Mouse (Mus musculus) forebrain, embryonic 13.5 days (tissue): ENCODE measurements around the gene Tmem262. TPM values are rescaled to one million over a fixed set of nuclear protein-coding genes. Genes with fewer than 3 reads are reported as not detected.

ENCODE experiments used
- ATAC-seq: fragments of 200-750 bp; cut with Nextera tagmentation; 2 replicates; pipeline ENCODE4 v1.8.0; 2017
- H3K27ac ChIP-seq: fragments of 300-500 bp; sonication (generic); 2 replicates; pipeline ENCODE4 v1.5.1; 2015; ENCODE audit warnings: inconsistent platforms, mild to moderate bottlenecking, moderate library complexity
- H3K27me3 ChIP-seq: fragments of 300-500 bp; sonication (generic); 2 replicates; pipeline ENCODE4 v1.6.1; 2015; ENCODE audit warnings: mild to moderate bottlenecking, inconsistent platforms
- H3K36me3 ChIP-seq: fragments of 300-500 bp; sonication (generic); 2 replicates; pipeline ENCODE4 v1.6.1; 2015; ENCODE audit warnings: mild to moderate bottlenecking, inconsistent platforms; ENCODE audit not compliant: poor library complexity, severe bottlenecking
- H3K4me1 ChIP-seq: fragments of 300-500 bp; sonication (generic); 2 replicates; pipeline ENCODE4 v1.6.1; 2015; ENCODE audit warnings: inconsistent platforms
- H3K4me2 ChIP-seq: fragments of 300-500 bp; sonication (generic); 2 replicates; pipeline ENCODE4 v1.6.1; 2015; ENCODE audit warnings: inconsistent platforms, mild to moderate bottlenecking, moderate library complexity
- H3K4me3 ChIP-seq: fragments of 300-500 bp; sonication (generic); 2 replicates; pipeline ENCODE4 v1.5.1; 2015; ENCODE audit warnings: mild to moderate bottlenecking, inconsistent platforms
- H3K9ac ChIP-seq: fragments of 300-500 bp; sonication (generic); 2 replicates; pipeline ENCODE4 v1.6.1; 2015; ENCODE audit warnings: mild to moderate bottlenecking, inconsistent platforms
- H3K9me3 ChIP-seq: fragments of 300-500 bp; sonication (generic); replicated peaks from 2 replicates; pipeline ENCODE4 v1.6.1; 2016; ENCODE audit warnings: inconsistent platforms
- WGBS: fragments of 180-500 bp; shearing (Covaris S2); methylation state at CpG from one replicate; pipeline ENCODE4 v1.1.7; 2015; 5-methylcytosine and 5-hydroxymethylcytosine counted together
- polyA plus RNA-seq: library from polyadenylated mRNA; unstranded; fragments of >200 nt; fragmentation: Nextera tagmentation; extraction: Ambion mirVana; gene quantifications from 2 replicates; pipeline ENCODE4 v1.2.1, GENCODE M21; 2015

Gene Tmem262
- polyA plus RNA-seq, 1 experiment from 2014 or later, result not detected

DNA sequence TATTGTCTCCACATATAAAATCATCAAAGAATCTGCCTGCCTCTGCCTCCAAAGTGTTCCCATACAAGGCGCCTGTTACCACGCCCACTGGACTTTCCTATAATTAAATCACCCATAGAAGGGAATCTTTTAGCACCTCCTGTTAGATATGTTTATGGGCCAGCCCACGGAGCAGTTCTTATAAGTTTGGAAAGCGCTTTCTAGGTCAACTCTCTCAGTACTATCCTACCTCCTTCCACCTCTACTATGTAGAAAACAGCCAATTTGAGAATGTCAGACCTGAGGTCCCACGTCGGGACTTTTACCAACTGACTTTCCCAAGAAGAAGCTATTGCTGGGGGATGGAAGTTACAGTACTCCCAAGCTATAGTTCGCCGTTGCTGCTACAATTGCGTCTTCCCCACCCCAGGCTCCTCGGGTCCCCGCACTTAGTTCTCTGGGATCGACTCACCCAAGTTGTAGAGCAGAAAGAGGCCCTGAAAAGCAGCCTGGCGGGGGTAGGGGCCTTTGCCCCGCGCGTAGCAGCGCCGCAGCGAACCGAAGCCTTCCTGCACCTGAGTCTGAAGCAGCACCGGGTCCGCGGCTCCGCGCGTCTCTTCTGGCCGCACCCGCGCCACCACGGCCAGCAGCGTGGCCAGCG is 37.6 kb downstream of the Tmem262 start:
- Histone ChIP-seq H3K9me3 (no peaks in the 10 kb centered on the region), H3K4me3 (peak overlapping the region; percentile 61), H3K9ac (peak overlapping the region; percentile 90), H3K36me3 (peaks cover 43% of the 10 kb centered on the region), H3K27me3 (no peaks in the 10 kb centered on the region), H3K4me2 (peak overlapping the region; percentile 87), H3K27ac (peak overlapping the region; percentile 92), H3K4me1 (peaks cover 30% of the 10 kb centered on the region)
- ATAC-seq, result no peak
- 4% methylated on average over 32 of the region's 32 CpGs for WGBS

DNA sequence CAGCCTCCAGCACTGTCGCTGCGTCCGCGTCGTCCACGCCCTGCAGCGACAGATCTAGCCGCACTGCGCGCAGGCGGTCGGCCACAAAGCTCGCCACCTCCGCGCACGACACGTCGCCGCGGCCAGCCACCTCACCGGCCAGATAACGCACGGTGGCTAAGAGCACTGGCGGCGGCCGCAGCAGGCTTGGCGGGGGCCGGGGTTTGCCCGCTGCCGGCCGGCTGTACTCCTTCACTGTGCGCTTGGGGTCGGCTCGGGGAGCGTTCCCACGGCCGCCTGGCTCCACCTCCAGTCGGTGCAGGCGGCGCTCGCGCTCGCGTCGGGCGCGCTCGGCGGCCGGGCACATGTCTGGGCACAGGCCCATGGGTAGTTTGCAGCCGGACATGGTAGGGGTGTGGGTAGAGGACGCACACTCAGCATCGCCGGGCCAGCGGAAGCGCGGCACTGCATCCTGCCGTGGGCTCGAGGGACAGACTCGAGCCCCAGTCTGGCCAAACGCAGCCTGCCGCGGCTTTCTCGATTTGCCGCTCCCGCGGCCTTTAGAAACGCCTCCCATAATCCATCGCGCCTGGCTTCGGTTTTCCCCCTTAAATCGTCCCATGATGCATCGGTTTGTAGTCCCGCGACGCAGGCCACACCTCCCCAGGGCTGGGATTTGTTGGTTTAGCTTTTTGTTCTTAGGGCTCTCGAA is 38.3 kb downstream of the Tmem262 start, which contains the start of gene Sac3d1:
Gene Sac3d1, minus strand, starts transcription at position 665 of the 691 bp plus-strand sequence.
- Histone ChIP-seq H3K4me3 (peak within 1 kb of the TSS; percentile 61), H3K4me1 (peaks cover 30% of the 10 kb centered on the region), H3K9me3 (no peaks in the 10 kb centered on the region), H3K27me3 (no peaks in the 10 kb centered on the region), H3K9ac (peak within 1 kb of the TSS; percentile 90), H3K4me2 (peak within 1 kb of the TSS; percentile 87), H3K36me3 (peaks cover 36% of the 10 kb centered on the region), H3K27ac (peak within 1 kb of the TSS; percentile 92)
- ATAC-seq, result peak; percentile 93
- WGBS, result under 1% methylated on average over 61 of the region's 77 CpGs

DNA sequence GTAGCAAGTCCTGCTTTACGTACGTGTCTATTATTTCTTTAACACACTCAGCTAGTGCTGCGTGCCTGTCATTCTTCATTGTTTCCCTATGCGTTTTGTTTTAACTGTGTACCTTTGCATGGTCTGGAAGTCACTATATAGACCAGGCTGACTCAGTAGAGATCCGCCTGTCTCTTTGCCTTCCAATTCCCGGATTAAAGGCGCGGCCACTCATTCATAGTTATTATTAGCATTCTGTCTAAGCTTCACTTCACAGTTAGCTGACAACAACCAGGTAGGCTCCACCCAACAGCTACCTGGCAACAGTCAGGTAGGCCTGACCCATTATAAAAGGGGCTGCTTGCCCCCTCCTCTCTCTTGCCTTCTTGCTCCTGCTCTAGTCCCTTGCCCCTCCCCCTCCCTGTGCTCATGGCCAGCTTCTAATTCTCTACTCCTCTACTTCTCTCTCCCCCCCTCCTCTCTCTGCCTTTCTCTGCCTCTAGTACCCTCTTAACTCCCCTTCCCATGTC is 38.9 kb downstream of the Tmem262 start:
- H3K4me2 ChIP-seq, result peak overlapping the region; percentile 87
- WGBS, result 1% methylated on average over 8 of the region's 8 CpGs
- peak overlapping the region; percentile 90 for H3K9ac ChIP-seq
- H3K27me3 ChIP-seq, result no peaks in the 10 kb centered on the region
- H3K27ac ChIP-seq, result peak overlapping the region; percentile 92
- ATAC-seq, result peak; percentile 55
- H3K4me1 ChIP-seq, result peaks cover 35% of the 10 kb centered on the region
- peak overlapping the region; percentile 61 for H3K4me3 ChIP-seq
- H3K9me3 ChIP-seq, result no peaks in the 10 kb centered on the region
- peaks cover 35% of the 10 kb centered on the region for H3K36me3 ChIP-seq

DNA sequence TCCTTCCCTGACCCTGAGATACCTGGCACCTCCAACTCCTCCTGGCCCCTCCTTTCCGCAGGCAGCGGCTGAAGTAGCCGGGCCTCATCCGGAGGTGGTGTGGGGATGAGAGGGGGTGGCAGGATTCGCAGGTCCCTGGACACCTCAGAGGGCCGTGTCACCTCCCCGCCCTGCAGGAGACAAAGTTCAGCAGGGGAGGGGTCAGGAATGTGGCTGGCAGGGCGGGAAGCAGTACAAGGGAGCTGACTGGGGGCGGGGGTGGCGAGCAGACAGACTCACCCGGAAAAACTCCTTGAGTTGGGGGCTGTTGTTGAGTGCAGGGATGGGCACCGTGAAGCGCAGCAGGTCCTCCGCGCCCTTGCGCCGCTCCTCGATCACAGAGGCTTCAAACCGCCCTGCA is 41.9 kb downstream of the Tmem262 start:
- no peak for ATAC-seq
- no peaks in the 10 kb centered on the region for H3K27me3 ChIP-seq
- peaks cover 29% of the 10 kb centered on the region for H3K4me1 ChIP-seq
- H3K9me3 ChIP-seq, result no peaks in the 10 kb centered on the region
- no peak overlapping the region for H3K4me2 ChIP-seq
- H3K4me3 ChIP-seq, result no peak overlapping the region
- H3K36me3 ChIP-seq, result 0 out of 2 replicates have a peak, but pooled peaks cover 7% of the 10 kb centered on the region
- WGBS, result 39% methylated on average over 19 of the region's 19 CpGs
- H3K27ac ChIP-seq, result no peak overlapping the region
- 0 out of 2 replicates have a peak overlapping the region, but pooled peaks have one; percentile 37 for H3K9ac ChIP-seq

DNA sequence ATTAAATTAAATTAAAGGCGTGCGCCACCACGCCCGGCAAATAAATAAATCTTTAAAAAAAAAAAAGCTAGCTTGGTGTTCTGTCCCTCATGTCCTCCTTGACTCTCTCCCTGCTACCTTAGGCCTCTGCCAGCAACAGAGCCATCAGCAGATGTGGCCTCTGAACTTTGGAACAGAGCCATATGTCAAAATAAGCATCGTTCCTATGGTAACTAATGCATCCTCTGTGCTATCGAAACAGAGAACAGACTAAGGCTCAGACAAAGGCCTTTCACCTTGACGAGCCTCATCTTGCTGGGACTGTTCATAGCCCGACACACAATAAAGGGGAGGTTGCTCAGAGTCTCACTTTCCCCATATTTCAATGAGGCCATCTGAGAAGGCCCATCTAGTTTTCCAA is 43.5 kb downstream of the Tmem262 start:
- H3K36me3 ChIP-seq, result 0 out of 2 replicates have a peak, but pooled peaks cover 7% of the 10 kb centered on the region
- H3K4me3 ChIP-seq, result no peak overlapping the region
- H3K27me3 ChIP-seq, result no peaks in the 10 kb centered on the region
- no peak overlapping the region for H3K4me2 ChIP-seq
- H3K4me1 ChIP-seq, result peaks cover 21% of the 10 kb centered on the region
- no peak overlapping the region for H3K27ac ChIP-seq
- no peaks in the 10 kb centered on the region for H3K9me3 ChIP-seq
- no peak overlapping the region for H3K9ac ChIP-seq
- 67% methylated on average over 8 of the region's 8 CpGs for WGBS
- ATAC-seq, result no peak

DNA sequence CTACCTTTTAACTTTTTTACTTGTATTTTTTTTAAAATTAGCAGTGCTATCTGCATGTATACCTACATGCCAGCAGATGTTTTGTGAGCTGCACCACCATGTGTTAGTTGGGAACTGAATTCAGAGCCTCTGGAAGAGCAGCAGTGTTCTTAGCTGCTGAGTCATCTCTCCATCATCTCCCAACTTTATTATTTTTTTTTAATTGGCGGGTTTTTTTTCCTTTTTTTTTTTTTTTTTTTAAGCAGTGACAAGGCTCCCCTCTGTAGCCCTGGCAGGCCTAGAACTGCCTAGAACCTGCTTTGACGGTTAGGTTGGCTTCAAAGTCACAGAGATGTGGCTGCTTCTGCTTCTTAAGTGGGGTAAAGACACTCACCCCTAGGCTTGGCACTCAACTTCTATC is 45.1 kb downstream of the Tmem262 start:
- H3K27ac ChIP-seq, result no peak overlapping the region
- no peak overlapping the region for H3K4me3 ChIP-seq
- H3K36me3 ChIP-seq, result 0 out of 2 replicates have a peak, but pooled peaks cover 7% of the 10 kb centered on the region
- H3K9me3 ChIP-seq, result no peaks in the 10 kb centered on the region
- WGBS, result 71% methylated on average over 2 of the region's 2 CpGs
- H3K4me2 ChIP-seq, result no peak overlapping the region
- peaks cover 12% of the 10 kb centered on the region for H3K4me1 ChIP-seq
- H3K9ac ChIP-seq, result no peak overlapping the region
- H3K27me3 ChIP-seq, result no peaks in the 10 kb centered on the region
- ATAC-seq, result no peak

DNA sequence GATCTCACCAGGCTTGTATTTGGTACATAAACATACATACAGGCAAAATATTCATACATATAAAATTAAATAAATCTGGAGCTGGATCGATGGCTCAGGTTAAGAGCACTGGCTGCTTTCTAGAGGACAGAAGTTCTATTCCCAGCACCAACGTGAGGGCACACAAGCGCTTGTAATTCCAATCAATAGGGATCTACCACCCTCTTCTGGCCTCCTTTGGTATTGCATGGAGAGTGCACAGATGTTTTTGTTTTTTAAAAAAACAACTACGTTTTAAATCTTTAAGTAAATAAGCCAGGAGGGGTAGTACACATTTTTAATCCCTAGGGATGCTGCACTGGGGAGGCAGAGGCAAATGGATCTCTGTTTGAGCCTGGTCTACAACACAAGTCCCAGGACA is 46.5 kb downstream of the Tmem262 start:
- H3K27me3 ChIP-seq, result no peaks in the 10 kb centered on the region

DNA sequence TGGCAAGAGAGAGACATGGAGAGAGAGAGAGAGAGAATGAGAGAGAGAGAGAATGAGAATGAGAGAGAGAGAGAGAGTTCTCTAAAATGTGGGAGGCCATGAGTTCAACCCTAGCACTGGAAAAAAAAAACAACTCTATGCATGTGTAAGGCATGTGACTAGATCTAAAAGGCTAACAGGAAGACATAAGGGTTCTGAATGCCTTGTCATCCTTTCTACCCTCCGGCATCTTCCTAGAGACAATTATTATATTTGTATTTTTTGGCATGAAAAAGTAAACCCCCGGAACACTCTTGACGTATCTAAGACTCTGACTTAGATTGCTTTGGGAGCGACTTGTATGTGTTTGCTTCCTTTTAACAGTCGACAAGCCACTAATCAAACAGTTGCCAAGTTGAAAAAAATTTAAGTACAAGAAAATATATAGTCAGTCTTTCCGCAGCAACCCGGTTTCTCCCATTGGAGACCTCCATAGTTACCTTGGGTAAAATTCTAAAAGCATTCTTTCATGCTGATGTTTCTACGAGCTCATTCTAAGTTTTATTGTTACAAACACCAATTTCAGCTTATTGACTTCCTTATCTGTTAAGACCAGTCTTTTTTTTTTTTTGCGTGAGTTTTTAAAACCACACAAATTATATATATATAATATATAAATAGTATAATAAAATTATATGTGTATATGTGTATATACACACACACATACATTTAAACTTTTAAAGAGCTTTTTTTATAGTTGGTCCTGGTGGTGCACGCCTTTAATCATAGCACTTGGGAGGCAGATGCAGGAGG is 47.2 kb downstream of the Tmem262 start:
- Histone ChIP-seq H3K9me3 (no peaks in the 10 kb centered on the region), H3K27me3 (no peaks in the 10 kb centered on the region), H3K9ac (peak overlapping the region; percentile 75; the same call in 1 of the 2 replicates), H3K4me2 (peak overlapping the region; percentile 70), H3K4me1 (peaks cover 11% of the 10 kb centered on the region; the same call in 1 of the 2 replicates), H3K36me3 (no peaks in the 10 kb centered on the region), H3K4me3 (peak overlapping the region; percentile 55), H3K27ac (no peak overlapping the region)
- WGBS, result 75% methylated on average over 10 of the region's 10 CpGs
- ATAC-seq, result no peak

More for the DNA sequence above, 46.5 kb downstream of the Tmem262 start:
- Histone ChIP-seq H3K4me2 (no peak overlapping the region), H3K4me1 (peaks cover 11% of the 10 kb centered on the region; the same call in 1 of the 2 replicates), H3K36me3 (no peaks in the 10 kb centered on the region), H3K27ac (no peak overlapping the region), H3K9ac (no peak overlapping the region), H3K9me3 (no peaks in the 10 kb centered on the region), H3K4me3 (no peak overlapping the region)
- 21% methylated on average over 4 of the region's 4 CpGs for WGBS
- no peak for ATAC-seq

DNA sequence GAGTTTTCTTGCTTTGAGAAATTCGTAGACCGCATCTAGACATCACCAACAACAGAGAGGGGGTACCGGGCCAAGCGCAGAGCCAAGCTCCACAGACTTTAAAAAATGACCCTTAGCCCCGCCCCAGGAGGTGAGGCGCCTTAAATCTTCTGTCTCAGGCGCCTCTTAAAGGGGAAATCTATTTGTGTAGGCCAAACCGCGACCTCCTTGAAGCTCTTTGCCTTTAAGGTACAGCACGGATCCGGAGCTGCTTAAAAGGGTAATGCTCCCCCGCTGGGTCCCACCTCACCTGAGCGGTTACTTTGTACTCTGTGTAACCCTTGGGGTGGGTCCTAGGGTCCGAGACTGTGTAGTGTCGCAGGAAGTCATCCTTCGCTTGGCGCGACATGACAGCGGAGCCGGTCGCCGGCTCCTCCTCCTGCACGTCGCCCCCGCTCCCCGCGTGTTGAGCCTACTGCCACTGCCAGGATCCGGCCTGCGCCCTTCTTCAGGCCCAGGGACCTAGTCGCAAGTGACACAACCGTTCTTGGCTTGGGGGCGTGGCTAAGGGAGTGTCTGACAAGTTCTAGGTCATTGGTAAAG is 48.0 kb downstream of the Tmem262 start, which contains the start of gene Snx15:
Gene Snx15, minus strand, starts transcription at position 545 of the 582 bp plus-strand sequence.
- peak within 1 kb of the TSS; percentile 70 for H3K4me2 ChIP-seq
- WGBS, result under 1% methylated on average over 32 of the region's 32 CpGs
- peaks cover 5% of the 10 kb centered on the region; the same call in 1 of the 2 replicates for H3K36me3 ChIP-seq
- peak within 1 kb of the TSS; percentile 84 for H3K27ac ChIP-seq
- no peaks in the 10 kb centered on the region for H3K27me3 ChIP-seq
- H3K9ac ChIP-seq, result peak within 1 kb of the TSS; percentile 75
- H3K4me1 ChIP-seq, result peaks cover 11% of the 10 kb centered on the region; the same call in 1 of the 2 replicates
- peak within 1 kb of the TSS; percentile 55 for H3K4me3 ChIP-seq
- H3K9me3 ChIP-seq, result no peaks in the 10 kb centered on the region
- ATAC-seq, result peak; percentile 94
